Mouse (Mus musculus): ENCODE measurements around the gene Angptl2.

The Angptl2 gene

GRCm38 (mm10) chr2:33215700-33216509, at the start of gene Angptl2:
Gene Angptl2, plus strand, starts transcription at chr2:33216069.
- peak; percentile 80 to 86 for DNase-seq

DNA sequence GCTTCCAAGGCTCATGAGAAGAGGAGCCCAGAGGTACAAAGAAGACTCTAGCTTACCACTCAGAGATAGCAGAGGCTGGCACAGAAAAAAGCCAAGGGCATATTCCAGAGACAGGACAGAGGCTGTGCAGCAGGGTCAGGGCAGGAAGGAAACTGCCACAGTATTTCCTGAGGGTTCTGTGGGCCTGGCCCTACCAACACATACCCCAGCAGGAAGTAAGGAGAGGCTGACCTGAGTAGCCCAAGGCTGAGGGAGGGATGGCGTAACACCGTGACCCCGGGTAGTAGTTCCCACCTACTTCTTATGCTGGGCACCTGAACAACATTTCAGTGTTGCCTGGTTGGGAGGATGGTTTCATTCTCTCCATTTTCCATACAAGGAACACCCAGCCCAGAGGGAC, 48.8 kb upstream of the Angptl2 start:
- no peak for DNase-seq

GRCm38 (mm10) chr2:33169445-33169844, 46.4 kb upstream of the Angptl2 start:
- no peak for DNase-seq

- no peak for DNase-seq
Measured at GRCm38 (mm10) chr2:33170777-33171565, 44.9 kb upstream of the Angptl2 start.

DNA sequence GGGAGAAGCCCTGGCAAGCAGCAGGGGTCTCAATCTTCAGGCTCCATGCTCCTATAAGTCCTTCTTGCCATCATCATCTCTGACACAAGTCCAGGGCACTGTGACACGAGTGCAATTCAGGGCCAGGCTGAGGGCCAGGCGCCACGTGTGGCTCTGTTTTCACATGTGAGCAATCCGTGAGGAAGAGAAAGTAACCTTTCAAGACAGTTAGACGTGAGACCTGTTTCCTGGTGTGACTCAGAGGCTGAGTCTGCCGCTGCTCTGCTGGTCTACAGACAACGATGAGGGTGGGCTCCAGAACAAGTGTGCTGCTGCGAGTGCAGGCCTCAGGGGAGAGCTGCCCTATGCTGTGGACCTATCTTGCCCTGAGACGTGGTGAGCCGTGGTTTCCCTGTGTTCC, 42.7 kb upstream of the Angptl2 start:
- DNase-seq, result no peak

DNA sequence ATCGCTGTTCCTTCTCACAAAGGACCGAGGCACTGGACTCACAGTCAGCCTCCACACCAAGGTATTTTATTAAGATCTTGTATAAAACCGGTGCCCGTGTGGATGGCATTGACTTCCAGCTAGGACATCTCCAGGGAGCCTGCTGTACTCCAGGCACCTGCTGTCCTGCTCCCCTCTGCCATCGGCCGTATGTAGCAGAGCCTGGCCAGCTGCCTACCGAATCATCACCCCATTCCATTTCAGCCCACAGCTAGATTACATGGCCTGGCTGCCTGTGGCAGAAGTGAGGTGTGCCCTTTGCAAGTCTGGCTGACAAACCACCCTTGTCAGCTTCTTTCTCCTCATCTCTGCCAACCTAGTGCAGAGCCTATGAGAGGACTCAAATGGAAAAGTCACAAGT, 42.2 kb upstream of the Angptl2 start:
- no peak for DNase-seq

- DNase-seq, result no peak
Measured at GRCm38 (mm10) chr2:33176516-33176915, 39.4 kb upstream of the Angptl2 start.

- no peak for DNase-seq
Measured at GRCm38 (mm10) chr2:33176921-33177320, 38.9 kb upstream of the Angptl2 start.

GRCm38 (mm10) chr2:33177443-33178242, 38.2 kb upstream of the Angptl2 start:
- no peak for DNase-seq

- peak; percentile 74 to 84 for DNase-seq
Measured at GRCm38 (mm10) chr2:33178243-33178932, 37.5 kb upstream of the Angptl2 start.

DNA sequence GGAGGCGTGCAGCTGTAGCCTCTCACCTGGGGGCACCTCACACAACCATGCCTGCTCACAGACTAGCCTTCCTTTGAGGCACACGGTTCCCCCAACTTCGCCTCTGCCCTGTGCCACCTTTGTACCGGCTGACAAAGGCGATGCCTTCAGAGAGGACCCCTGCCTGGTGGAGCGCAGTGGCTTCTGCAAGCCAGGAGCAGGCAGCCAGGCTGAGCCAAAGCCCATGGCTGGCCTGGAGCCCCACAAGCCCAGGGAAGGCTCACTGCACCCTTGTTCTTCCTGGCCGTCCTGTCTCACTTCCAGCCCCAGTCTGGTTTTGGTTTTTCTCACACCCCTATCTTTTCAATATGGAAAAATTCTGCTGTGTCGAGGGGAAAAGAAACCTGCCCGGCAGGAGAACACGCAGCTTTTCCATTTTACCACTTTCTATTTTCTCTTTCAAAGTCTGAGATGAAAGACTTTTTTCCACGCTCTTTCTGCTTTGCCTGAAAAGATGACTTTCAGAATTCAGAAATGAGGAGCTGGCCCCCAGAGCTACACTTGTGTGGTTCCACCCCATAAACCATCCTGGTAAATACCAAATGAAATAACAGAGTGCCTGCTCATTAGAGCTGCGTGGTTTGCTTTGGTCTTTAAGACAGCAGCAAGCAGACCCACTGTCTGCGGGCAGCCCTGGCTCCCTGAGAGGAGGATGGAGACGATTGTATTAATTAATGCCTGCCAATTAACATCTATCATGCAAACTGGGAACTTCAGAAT, 36.5 kb upstream of the Angptl2 start:
- peak in 1 of 2 experiments; percentile 37 for DNase-seq

DNA sequence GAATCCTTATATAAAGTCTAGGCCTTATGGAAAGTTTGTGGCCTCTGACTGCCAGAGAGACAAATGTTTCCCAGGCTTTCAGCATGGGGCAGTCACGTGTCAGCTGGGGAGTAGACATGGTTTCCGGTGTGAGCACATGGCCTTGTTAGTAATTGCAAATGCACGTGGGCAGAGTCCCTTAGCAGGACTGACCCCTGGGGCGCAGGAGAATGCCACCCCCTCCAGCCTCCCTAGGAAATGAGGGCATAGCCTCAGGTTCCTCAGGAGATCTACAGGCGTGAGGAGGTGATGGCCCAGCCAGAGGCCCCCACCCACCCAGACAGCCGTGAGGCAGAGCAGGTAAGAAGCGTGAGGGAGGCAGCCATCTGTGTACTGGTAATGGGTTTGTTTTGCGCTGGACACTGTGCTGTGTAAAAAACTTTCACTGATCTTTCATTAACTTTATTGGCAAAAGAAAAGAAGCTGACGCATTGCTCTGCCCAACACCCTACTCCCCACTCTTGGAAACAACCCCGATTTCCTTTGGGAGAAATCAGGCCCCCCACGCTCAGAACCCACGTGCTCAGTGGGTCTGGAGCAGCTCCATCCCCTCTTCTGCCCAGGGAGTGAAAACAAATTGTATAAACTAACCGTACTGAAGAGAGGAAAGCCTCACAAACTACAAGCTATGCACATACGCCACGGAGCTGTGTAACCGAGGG, 35.8 kb upstream of the Angptl2 start:
- DNase-seq, result no peak

DNA sequence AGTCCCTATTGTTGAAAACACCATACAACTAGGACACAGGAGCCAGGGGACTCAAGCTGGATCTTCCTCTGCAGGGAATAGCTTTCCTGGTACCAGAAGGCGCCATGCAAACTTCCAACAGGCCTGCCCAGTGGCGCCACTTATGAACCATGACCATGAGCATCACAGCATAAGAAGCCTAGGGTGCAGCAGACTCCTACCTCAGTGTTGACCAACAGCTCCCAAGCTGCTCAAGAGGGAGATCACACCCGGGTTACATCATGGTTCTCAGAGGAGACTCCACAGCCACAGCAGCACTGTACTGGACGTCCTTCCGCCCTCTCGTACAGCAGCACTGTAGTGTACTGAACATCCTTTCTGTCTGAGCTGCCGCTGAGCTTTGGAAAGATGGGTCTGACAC, 32.5 kb upstream of the Angptl2 start:
- no peak for DNase-seq

- peak in 1 of 2 experiments; percentile 54 for DNase-seq
Measured at GRCm38 (mm10) chr2:33184641-33185040, 31.2 kb upstream of the Angptl2 start.

DNA sequence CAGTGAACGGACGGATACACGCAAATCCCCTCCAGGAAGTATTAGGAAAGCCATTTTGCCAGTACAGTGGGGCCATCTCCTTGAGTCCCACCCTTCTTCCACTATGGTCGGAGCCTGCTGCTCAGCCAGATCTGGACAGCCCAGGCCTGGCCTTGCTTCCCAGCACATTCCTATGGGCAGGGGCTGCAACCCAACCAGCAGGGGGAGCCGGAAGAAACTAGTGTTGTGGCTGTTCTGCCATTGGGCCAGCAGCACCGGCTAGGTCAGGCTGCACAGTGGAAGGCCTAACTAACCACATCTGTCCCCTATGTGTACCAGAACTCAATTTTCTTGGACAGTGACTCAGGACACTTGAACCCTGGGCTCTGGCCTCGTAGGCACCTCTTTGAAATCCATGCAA, 30.6 kb upstream of the Angptl2 start:
- DNase-seq, result no peak

GRCm38 (mm10) chr2:33186505-33186904, 29.4 kb upstream of the Angptl2 start:
- no peak for DNase-seq

DNA sequence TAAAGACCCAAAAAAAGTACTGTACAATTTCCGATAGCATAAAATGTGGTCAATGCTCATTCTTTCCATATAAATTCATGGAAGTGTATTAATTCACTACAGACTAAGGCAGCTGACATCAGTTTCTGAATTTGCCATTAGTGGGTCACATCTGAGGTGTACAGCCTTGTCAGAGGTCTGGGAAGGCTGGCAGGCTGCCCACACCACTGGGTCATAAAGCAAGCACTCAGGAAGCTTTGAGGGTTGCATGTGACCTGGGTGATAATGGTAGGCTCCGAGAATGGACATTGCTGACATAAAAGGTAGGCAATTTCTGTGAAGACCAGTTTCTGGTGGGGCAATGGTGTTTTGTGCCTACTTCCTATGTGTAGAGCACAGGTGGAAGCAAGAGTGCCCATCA, 28.0 kb upstream of the Angptl2 start:
- DNase-seq, result no peak

GRCm38 (mm10) chr2:33188925-33189670, 26.8 kb upstream of the Angptl2 start:
- no peak for DNase-seq

GRCm38 (mm10) chr2:33189976-33190375, 25.9 kb upstream of the Angptl2 start:
- DNase-seq, result no peak

- DNase-seq, result peak; percentile 41 to 42
Measured at GRCm38 (mm10) chr2:33200368-33201068, 15.4 kb upstream of the Angptl2 start.
